Mouse (Mus musculus): ENCODE measurements around the gene Spaca5. TPM values are rescaled to one million over a fixed set of nuclear protein-coding genes. Genes with fewer than 3 reads are reported as not detected.

Gene Spaca5
- total RNA-seq (2021) = not detected

GRCm38 (mm10) chrX:21068106-21068505, at the start of gene Spaca5:
Gene Spaca5 (plus strand): TSS chrX:21068406.
- no peak for DNase-seq (ENCODE audit: low spot score)
- intact Hi-C loops (cut with DNase I) = no loop called here

- intact Hi-C loops (cut with DNase I) = loop anchor here (5.0 kb wide), 1 partner anchor 99 kb away; the partner anchor contains the start of gene Uxt
- no peak for DNase-seq (ENCODE audit: low spot score)
Measured at GRCm38 (mm10) chrX:21061460-21061859, 6.7 kb upstream of the Spaca5 start.

GRCm38 (mm10) chrX:21061866-21062543, 6.2 kb upstream of the Spaca5 start, which contains the start of gene Zfp182:
Gene Zfp182 (minus strand): TSS chrX:21062316.
- intact Hi-C loops (cut with DNase I) = loop anchor here (5.0 kb wide), 1 partner anchor 100 kb away; the partner anchor contains the start of gene Uxt
- DNase-seq (ENCODE audit: low spot score) = peak; percentile 65

GRCm38 (mm10) chrX:21062544-21062890, 5.7 kb upstream of the Spaca5 start:
- intact Hi-C loops (cut with DNase I) = loop anchor here (5.0 kb wide), 1 partner anchor 100 kb away; the partner anchor contains the start of gene Uxt
- no peak for DNase-seq (ENCODE audit: low spot score)

GRCm38 (mm10) chrX:21088645-21088982, 20.4 kb downstream of the Spaca5 start:
- intact Hi-C loops (cut with DNase I) = no loop called here
- no peak for DNase-seq (ENCODE audit: low spot score)

- intact Hi-C loops (cut with DNase I) = no loop called here
- DNase-seq (ENCODE audit: low spot score) = peak; percentile 29
Measured at GRCm38 (mm10) chrX:21088983-21089866, 21.0 kb downstream of the Spaca5 start, which contains the start of gene Zfp300. Gene Zfp300 (minus strand): TSS chrX:21089527.

- intact Hi-C loops (cut with DNase I) = no loop called here
- DNase-seq (ENCODE audit: low spot score) = no peak
Measured at GRCm38 (mm10) chrX:21089867-21090239, 21.6 kb downstream of the Spaca5 start.

GRCm38 (mm10) chrX:21115520-21115919, 47.3 kb downstream of the Spaca5 start, which contains the start of gene Ssxa1:
Gene Ssxa1 (plus strand): TSS chrX:21115820.
- no peak for DNase-seq (ENCODE audit: low spot score)
- intact Hi-C loops (cut with DNase I) = no loop called here

Other genes with a start within 250 kb of the Spaca5 start
- 1 to 10 TPM; 5.5 to 7.1 TPM for gene Timp1, start 198.2 kb upstream of the Spaca5 start, total RNA-seq (2021)
- under 1 TPM; 0.36 to 0.39 TPM for gene Syn1, start 147.4 kb upstream of the Spaca5 start, total RNA-seq (2021)
- 1 to 10 TPM; 8.3 to 9.7 TPM for gene Cfp, start 136.9 kb upstream of the Spaca5 start, total RNA-seq (2021)
- gene Elk1, start 117.8 kb upstream of the Spaca5 start, total RNA-seq (2021) = 10 to 100 TPM in 1 of 2 experiments, 1 to 10 TPM in 1; 9.6 to 10.2 TPM
- 10 to 100 TPM; 31.4 to 36.9 TPM for gene Uxt, start 106.4 kb upstream of the Spaca5 start, total RNA-seq (2021)
- 1 to 10 TPM; 3.4 to 3.8 TPM for gene Zfp182, start 6.1 kb upstream of the Spaca5 start, total RNA-seq (2021)
- under 1 TPM; 0.56 to 0.78 TPM for gene Zfp300, start 21.1 kb downstream of the Spaca5 start, total RNA-seq (2021)
- gene Ssxa1, start 47.4 kb downstream of the Spaca5 start, total RNA-seq (2021) = not detected
- gene Gm21876, start 107.2 kb downstream of the Spaca5 start, total RNA-seq (2021) = not detected

All from heart, postnatal 25 days (tissue).